Mouse (Mus musculus): ENCODE measurements around the gene Pip4p1.

Gene Pip4p1

DNA sequence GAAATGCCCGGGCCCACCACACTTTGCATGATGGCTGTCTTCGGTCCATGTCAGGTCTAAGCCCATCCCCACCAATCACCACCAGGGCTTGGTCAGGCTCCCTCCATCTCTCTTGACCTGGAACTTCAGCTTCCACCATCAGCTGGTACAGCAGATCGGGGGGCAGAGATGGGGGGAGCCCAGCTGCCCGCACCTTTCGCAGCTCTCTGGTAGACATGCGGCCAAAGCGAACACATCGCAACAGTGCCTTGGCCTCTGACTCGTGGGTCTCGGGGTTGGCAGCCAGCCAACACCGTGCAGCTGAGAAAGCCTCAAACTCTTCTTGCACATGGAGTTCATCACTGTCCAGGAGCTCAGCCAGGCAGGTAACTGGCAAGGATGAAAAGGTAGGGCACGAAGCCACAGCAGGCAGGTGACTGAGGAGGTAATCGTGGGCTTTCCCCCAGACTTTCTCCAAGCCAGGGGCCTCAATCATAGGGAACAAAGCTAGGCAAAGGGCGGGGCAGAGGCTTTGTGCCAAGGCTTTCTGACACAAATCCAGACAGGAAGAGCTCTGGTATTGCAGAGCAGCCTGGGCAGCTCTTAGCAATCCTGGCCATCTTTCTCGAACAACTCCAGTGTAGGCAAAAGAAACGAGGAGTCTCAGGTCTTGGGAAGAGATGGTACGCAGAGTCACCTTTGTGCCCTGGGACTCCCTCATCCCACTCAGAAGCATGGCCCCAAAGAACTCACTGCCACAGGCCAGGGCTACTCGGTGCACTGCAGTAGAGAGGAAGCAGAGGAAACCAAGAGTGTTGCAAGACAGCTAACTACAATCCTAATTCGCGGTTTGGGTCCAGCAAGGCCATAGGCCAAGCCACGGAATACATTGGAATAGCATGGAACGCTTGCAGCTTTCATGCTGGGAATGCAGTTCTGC is 37.9 kb downstream of the Pip4p1 start:
- peak in 1 of 2 experiments; percentile 36 for DNase-seq (ENCODE audit: low spot score in 2 of 2)

DNA sequence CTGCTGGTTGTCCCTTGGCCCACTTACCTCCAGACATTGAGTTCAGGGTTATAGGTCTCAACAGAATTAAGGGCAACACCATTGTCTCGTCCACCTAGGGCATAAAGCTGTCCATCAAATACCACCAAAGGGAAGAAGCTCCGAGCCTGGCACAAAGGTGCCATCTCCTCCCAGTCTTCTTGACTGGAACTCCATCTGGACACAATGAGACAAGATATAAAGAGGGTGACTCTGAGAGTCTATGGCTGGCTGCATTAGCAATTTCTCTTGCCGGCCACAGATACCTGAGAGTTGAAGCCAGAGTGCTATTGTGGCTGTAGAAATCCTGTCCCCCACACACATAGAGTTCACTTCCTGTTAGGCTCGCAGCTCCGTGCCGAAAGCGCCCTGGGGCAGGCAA is 38.6 kb downstream of the Pip4p1 start:
- DNase-seq (ENCODE audit: low spot score in 2 of 2): no peak

DNA sequence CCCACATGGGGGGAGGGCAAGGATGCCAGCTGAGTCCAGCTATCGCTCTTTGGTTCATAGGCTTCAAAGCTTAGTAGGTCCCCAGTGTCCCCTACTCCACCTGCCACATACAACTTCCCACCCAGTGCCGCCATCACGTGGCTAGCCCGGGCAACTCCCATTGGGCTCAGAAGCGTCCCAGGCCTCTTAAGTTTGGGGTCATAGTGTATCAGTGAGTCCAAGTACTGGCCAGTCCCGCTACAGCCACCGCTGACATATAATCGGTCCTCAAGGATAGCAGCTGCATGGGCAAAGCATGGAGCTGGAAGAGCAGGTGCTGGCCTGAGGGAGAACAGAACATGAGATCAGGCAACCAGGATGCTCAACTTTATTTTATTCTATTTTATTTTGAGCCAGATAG is 39.0 kb downstream of the Pip4p1 start:
- DNase-seq (ENCODE audit: low spot score in 2 of 2): no peak

DNA sequence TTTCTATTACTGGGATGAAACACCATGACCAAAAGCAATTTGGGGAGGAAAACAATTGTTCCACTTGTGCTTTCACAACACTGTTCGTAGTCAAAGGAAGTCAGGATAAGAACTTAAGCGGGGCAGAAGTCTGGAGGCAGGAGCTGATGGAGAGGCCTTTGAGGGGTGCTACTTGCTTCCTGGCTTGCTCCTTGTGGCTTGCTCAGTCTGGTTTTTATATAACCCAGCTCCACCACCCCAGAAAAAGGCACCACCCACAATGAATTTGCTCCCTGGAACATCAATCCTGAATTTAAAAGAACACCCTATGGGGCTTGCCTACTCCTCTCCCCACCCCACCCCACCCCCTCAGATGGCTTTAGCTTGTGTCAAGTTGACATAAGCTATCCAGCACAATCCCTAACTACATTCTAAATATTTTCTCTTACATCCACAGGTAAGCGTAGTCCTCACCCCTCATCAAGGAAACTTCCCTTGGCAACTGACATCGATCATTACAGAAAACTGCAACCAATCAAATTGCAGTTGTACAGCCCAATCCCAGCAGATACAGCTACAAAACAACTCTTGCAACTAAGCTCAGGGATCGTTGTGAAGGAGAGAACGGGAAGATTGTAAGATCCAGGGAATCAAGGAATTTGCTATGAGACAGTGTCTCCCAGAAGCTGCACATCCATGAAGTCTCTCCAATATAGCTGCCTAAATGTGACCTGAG is 54.3 kb downstream of the Pip4p1 start:
- DNase-seq (ENCODE audit: low spot score in 2 of 2): no peak

All from urinary bladder, postnatal 36 days (tissue).